Mouse (Mus musculus) olfactory bulb, adult 2 months (tissue): Measurements from ENCODE around the gene Hspa12a.

Experiments used
- CTCF ChIP-seq: fragments of 200-500 bp; IDR thresholded peaks from 2 replicates; pipeline ENCODE4 v1.5.1; 2012; ENCODE audit warnings: low read depth, mild to moderate bottlenecking, low read length, moderate library complexity; ENCODE audit not compliant: insufficient read depth
- POLR2A ChIP-seq: fragments of 200-500 bp; IDR thresholded peaks from 2 replicates; pipeline ENCODE4 v1.6.1; 2012; ENCODE audit warnings: mild to moderate bottlenecking, low read depth, low read length, moderate library complexity; ENCODE audit not compliant: insufficient read depth

DNA sequence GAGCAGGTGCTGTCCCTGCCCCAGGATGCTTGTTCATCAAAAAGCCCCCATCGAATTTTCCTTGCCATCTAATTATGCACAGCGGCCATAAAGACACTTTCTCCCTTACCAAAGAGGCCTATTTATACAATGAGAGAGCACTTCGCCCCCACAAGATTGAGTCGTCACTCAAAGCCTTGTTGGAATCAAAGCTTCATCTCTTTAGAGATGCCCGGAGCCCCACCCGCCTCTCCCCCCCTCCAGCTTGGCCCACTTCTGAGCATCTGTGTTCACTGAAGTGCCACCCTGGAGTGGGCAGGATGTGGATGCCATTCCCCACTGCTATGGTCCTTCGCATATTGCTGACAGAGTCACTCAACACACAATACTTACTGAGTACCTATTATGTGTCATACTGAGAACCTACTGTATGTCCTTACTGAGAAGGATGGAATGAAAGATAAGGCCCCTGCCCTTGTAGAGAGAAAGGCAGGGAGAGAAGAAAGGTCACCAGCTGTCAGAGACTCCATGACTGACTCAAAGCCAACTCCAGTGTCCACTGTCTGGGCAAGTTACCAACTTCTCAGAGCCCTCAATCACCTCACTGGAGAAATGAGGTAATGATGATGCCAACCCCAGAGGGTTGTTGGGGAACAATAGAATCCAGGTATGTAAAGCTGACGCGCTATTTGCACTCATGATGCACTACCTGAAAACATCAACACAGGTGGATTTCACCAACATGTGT, 87.2 kb downstream of the Hspa12a start:
- TF ChIP-seq POLR2A (no peak), CTCF (no peak)
